Mouse (Mus musculus): ENCODE results near the gene Plekhm2. TPM values are rescaled to one million over a fixed set of nuclear protein-coding genes. Genes with fewer than 3 reads are reported as not detected.

The Plekhm2 gene
- total and polyA plus RNA-seq, 2 experiments, result 2.7 to 13.5 TPM

DNA sequence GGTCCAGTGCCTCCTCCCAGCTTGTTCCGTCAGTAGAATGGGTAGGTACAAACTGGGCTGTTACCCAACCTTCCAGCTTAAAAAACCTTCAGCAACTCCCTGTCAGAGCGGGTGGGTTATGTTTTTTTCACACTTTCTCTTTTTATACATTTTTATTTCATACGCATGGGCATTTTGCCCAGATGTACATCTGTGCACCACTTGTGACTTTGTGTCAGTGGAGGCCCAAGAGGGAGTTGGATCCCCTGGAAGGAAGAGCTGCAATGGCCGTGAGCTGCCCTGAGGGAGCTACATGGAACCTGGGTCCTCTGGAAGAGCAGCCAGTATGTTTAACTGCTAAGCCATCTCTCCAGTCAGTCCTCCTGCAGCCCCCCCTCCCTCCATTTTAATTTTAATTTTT is 6.7 kb upstream of the Plekhm2 start:
- H3K4me1 ChIP-seq (ENCODE audit: control insufficient read depth, insufficient read depth, low read length), result no peaks in the 10 kb centered on the region
- no peaks in the 10 kb centered on the region for H3K27me3 ChIP-seq (ENCODE audit: control insufficient read depth, insufficient read depth, low read length)
- no peak overlapping the region for H3K9ac ChIP-seq (ENCODE audit: low read depth, low read length)
- no peaks in the 10 kb centered on the region for H3K79me2 ChIP-seq (ENCODE audit: control insufficient read depth, insufficient read depth, low read length)
- H3K27ac ChIP-seq (replicated peaks; ENCODE audit: insufficient read depth, low read depth, low read length), result no peak overlapping the region
- no peaks in the 10 kb centered on the region for H3K36me3 ChIP-seq (ENCODE audit: control insufficient read depth, insufficient read depth, low read length)
- TF ChIP-seq POLR2A (IDR thresholded peaks at IDR 0.05; ENCODE audit: extremely low read depth, insufficient read depth, low read length) (no peak), CTCF (IDR thresholded peaks at IDR 0.05; ENCODE audit: low read depth, low read length) (no peak)
- whole genome bisulfite sequencing, result 93% methylated on average over 4 of the region's 4 CpGs
- no peak for DNase-seq (ENCODE audit: extremely low read depth, low read depth, low spot score)
- no peak overlapping the region for H3K4me3 ChIP-seq (ENCODE audit: insufficient read depth, low read depth, low read length)

DNA sequence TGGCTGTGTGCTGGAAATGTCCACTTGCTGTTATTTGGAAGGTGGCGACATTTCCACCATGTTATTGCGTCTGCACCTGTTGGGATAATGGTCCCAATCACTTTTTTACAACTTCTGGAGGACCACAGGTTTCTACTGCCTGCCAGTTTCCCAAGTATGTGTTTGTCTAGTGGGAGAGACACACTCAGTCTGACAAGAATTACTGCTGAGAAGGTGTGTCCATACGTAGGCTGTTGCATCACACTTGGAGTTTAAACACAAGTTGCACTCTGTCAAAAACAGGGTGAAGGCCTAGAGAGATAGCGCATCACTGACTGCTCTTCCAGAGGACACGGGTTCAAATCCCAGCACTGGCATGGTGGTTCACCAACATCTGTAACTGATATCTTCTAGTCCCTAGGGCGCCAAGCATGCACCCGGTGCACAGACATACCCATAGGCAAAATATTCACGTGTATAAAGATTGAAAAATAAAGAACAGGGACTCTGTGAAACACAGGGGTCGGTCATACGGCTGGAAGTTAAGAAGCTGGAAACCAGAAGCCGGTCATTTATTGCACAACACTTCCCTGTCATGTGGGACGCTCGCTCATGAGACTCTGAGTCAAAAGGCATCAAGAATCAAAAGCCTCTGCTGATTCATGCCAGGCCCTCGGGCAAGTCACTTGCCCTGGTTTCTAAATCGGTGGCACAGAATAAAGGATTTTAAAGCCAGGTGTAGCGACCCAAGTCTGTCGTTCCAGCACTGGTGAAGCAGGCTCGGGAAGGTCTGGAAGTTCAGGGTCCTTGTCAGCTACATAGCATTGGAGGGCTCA is 5.4 kb upstream of the Plekhm2 start:
- TF ChIP-seq POLR2A (IDR thresholded peaks at IDR 0.05; ENCODE audit: extremely low read depth, insufficient read depth, low read length) (no peak), CTCF (IDR thresholded peaks at IDR 0.05; ENCODE audit: low read depth, low read length) (no peak)
- WGBS, result 66% methylated on average over 18 of the region's 18 CpGs

DNA sequence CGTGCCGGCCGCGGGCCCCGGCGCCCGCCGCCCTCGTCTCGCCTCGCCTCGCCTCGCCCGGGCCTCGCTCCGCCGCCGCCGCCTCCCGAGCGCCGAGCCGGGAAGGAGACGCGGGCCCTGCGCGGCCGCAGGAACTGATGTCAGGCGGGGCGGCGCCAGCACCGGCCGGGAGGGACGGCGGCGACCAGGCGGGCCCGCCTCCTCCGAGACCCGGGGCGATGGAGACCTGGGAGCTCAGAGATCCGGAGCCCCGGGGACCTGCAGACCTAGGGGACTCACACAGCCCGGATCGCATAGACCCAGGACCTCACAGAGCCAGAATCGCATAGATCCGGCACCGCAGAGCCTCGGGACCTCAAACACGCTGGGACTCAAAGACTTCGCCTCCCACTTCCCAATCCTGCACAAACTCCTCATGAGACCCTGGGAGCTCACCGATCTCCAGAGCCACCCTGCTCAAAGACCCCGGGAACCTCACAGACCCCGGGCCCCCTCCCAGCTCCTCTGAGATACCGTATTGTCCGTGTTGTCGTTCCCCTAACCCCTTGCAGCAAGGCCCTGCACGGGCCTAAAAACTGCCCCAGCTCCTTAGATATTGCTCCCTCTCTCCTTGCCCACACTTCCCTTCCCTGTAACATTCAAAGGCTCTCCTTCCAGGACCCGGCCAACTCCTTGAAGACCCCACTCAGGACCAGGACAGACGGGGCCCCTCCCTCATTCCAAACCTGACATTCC is 521 bp downstream of the Plekhm2 start:
- H3K4me1 ChIP-seq (ENCODE audit: control insufficient read depth, insufficient read depth, low read length), result peaks cover 10% of the 10 kb centered on the region
- peak overlapping the region; percentile 60 for H3K4me3 ChIP-seq (ENCODE audit: insufficient read depth, low read depth, low read length)
- no peak for TF ChIP-seq CTCF (IDR thresholded peaks at IDR 0.05; ENCODE audit: low read depth, low read length)
- TF ChIP-seq POLR2A (IDR thresholded peaks at IDR 0.05; ENCODE audit: extremely low read depth, insufficient read depth, low read length), result 0 out of 2 replicates have a peak, but pooled peaks have one; percentile 14
- peak overlapping the region; percentile 57 for H3K9ac ChIP-seq (ENCODE audit: low read depth, low read length)
- H3K27me3 ChIP-seq (ENCODE audit: control insufficient read depth, insufficient read depth, low read length), result no peaks in the 10 kb centered on the region
- H3K79me2 ChIP-seq (ENCODE audit: control insufficient read depth, insufficient read depth, low read length), result no peaks in the 10 kb centered on the region; the same call in 1 of the 2 replicates
- DNase-seq (ENCODE audit: extremely low read depth, low read depth, low spot score), result no peak
- no peaks in the 10 kb centered on the region for H3K36me3 ChIP-seq (ENCODE audit: control insufficient read depth, insufficient read depth, low read length)
- WGBS, result 3% methylated on average over 47 of the region's 60 CpGs
- 0 out of 2 replicates have a peak overlapping the region, but pooled peaks have one; percentile 7 for H3K27ac ChIP-seq (replicated peaks; ENCODE audit: insufficient read depth, low read depth, low read length)

More for the DNA sequence above, 5.4 kb upstream of the Plekhm2 start:
- Histone ChIP-seq H3K4me1 (ENCODE audit: control insufficient read depth, insufficient read depth, low read length) (no peaks in the 10 kb centered on the region), H3K27me3 (ENCODE audit: control insufficient read depth, insufficient read depth, low read length) (no peaks in the 10 kb centered on the region), H3K79me2 (ENCODE audit: control insufficient read depth, insufficient read depth, low read length) (no peaks in the 10 kb centered on the region), H3K27ac (replicated peaks; ENCODE audit: insufficient read depth, low read depth, low read length) (no peak overlapping the region), H3K9ac (ENCODE audit: low read depth, low read length) (no peak overlapping the region), H3K4me3 (ENCODE audit: insufficient read depth, low read depth, low read length) (no peak overlapping the region), H3K36me3 (ENCODE audit: control insufficient read depth, insufficient read depth, low read length) (no peaks in the 10 kb centered on the region)
- DNase-seq (ENCODE audit: extremely low read depth, low read depth, low spot score), result peak; percentile 70

DNA sequence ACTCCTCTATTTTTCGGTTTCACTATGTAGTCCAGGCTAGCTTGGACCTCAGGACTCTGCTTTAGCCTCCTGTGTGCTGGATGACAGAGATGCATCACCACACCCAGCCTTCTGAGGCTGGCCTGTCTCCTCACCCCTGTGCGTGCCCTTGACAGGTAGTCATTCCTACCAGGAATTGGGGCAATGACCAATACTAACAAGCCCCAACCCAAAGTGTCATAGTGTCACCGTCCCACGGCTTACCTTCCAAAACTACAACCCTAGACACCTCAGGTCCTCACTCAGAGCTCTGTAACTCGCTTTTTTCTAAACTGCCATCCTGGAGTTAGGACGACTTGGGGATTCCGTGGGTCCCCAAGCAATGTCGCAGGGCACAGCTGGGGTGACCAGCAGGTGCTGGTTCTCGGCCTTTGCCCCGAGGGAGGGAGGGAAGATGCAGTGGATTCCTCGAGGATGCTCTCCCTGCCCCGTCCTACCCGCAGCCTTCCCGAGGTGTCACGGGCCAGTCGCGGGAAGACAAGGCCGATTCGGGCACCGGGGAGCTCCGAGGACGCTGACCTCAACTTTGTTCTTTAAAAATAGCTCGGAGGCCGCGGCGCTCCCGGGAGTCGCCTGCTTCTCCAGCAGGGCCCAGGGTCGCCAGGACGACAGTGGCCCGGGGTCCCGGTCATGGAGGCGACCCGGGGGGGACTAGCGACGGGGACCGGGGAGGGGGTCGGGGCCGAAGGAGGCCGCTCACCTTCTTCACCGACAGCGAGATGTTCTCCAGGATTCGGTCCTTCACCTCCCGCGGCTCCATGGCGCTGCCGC is 1.4 kb downstream of the Plekhm2 start:
- TF ChIP-seq CTCF (IDR thresholded peaks at IDR 0.05; ENCODE audit: low read depth, low read length) (no peak), POLR2A (IDR thresholded peaks at IDR 0.05; ENCODE audit: extremely low read depth, insufficient read depth, low read length) (no peak)
- Histone ChIP-seq H3K4me3 (ENCODE audit: insufficient read depth, low read depth, low read length) (peak overlapping the region; percentile 60), H3K27me3 (ENCODE audit: control insufficient read depth, insufficient read depth, low read length) (no peaks in the 10 kb centered on the region), H3K9ac (ENCODE audit: low read depth, low read length) (peak overlapping the region; percentile 57), H3K4me1 (ENCODE audit: control insufficient read depth, insufficient read depth, low read length) (peaks cover 10% of the 10 kb centered on the region), H3K79me2 (ENCODE audit: control insufficient read depth, insufficient read depth, low read length) (peaks cover 6% of the 10 kb centered on the region; the same call in 1 of the 2 replicates), H3K27ac (replicated peaks; ENCODE audit: insufficient read depth, low read depth, low read length) (peak overlapping the region; percentile 39; the same call in 1 of the 2 replicates), H3K36me3 (ENCODE audit: control insufficient read depth, insufficient read depth, low read length) (no peaks in the 10 kb centered on the region)
- no peak for DNase-seq (ENCODE audit: extremely low read depth, low read depth, low spot score)
- WGBS, result 1% methylated on average over 47 of the region's 47 CpGs

DNA sequence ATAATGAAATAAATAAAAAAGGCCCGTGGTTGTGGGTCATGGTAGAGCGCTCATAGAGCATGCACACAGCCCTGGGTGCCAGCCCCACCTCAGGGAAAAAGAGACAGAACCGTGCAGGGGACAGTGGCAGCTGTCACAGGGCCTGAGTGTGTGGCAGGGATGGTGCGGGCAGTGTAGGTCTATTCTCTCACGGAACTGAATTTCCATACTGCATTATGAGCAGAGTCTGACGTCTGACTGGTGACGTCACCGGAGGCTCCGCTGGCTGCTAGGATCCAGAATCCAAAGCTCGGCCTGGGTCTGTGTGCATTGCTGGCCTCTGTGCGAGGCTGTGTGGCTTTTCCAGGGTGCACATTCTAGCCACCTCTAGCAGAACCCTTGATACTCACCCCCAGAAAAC is 3.8 kb downstream of the Plekhm2 start:
- TF ChIP-seq POLR2A (IDR thresholded peaks at IDR 0.05; ENCODE audit: extremely low read depth, insufficient read depth, low read length) (no peak), CTCF (IDR thresholded peaks at IDR 0.05; ENCODE audit: low read depth, low read length) (no peak)
- 99% methylated on average over 11 of the region's 11 CpGs for WGBS

More for the DNA sequence above, 3.8 kb downstream of the Plekhm2 start:
- Histone ChIP-seq H3K79me2 (ENCODE audit: control insufficient read depth, insufficient read depth, low read length) (peaks cover 13% of the 10 kb centered on the region; the same call in 1 of the 2 replicates), H3K9ac (ENCODE audit: low read depth, low read length) (no peak overlapping the region), H3K27me3 (ENCODE audit: control insufficient read depth, insufficient read depth, low read length) (no peaks in the 10 kb centered on the region), H3K36me3 (ENCODE audit: control insufficient read depth, insufficient read depth, low read length) (no peaks in the 10 kb centered on the region), H3K27ac (replicated peaks; ENCODE audit: insufficient read depth, low read depth, low read length) (no peak overlapping the region), H3K4me3 (ENCODE audit: insufficient read depth, low read depth, low read length) (no peak overlapping the region), H3K4me1 (ENCODE audit: control insufficient read depth, insufficient read depth, low read length) (peaks cover 20% of the 10 kb centered on the region)
- DNase-seq (ENCODE audit: extremely low read depth, low read depth, low spot score), result no peak

All from liver, adult 2 months (tissue).